Mouse (Mus musculus) embryonic facial prominence, embryonic 11.5 days (tissue): ENCODE measurements around the gene Hrk. TPM values are rescaled to one million over a fixed set of nuclear protein-coding genes. Genes with fewer than 3 reads are reported as not detected.

ENCODE experiments used
- ATAC-seq: fragments of 200-750 bp; cut with Nextera tagmentation; replicated peaks from 2 replicates; pipeline ENCODE4 v1.8.0; 2017; ENCODE audit warnings: low read depth; ENCODE audit not compliant: insufficient number of reproducible peaks, low FRiP score, low TSS enrichment
- DNase-seq: peaks from one replicate; pipeline ENCODE4 v3.0.0-alpha.2; 2015; ENCODE audit warnings: low spot score
- H3K27ac ChIP-seq: fragments of 300-500 bp; sonication (generic); replicated peaks from 2 replicates; pipeline ENCODE4 v1.5.1; 2014; ENCODE audit warnings: mild to moderate bottlenecking, low read depth, low read length, control low read depth
- H3K27me3 ChIP-seq: fragments of 300-500 bp; sonication (generic); 2 replicates; pipeline ENCODE4 v1.6.1; 2014; ENCODE audit warnings: mild to moderate bottlenecking, low read length, moderate library complexity, mixed read lengths; ENCODE audit not compliant: control insufficient read depth, insufficient read depth
- H3K36me3 ChIP-seq: fragments of 300-500 bp; sonication (generic); replicated peaks from 2 replicates; pipeline ENCODE4 v1.6.1; 2014; ENCODE audit warnings: low read depth, mild to moderate bottlenecking, low read length, moderate library complexity, mixed read lengths; ENCODE audit not compliant: control insufficient read depth, insufficient read depth
- H3K4me1 ChIP-seq: fragments of 300-500 bp; sonication (generic); 2 replicates; pipeline ENCODE4 v1.6.1; 2014; ENCODE audit warnings: low read length, mixed read lengths; ENCODE audit not compliant: control insufficient read depth, insufficient read depth
- H3K4me2 ChIP-seq: fragments of 300-500 bp; sonication (generic); 2 replicates; pipeline ENCODE4 v1.6.1; 2014; ENCODE audit warnings: low read depth, mild to moderate bottlenecking, control low read depth, low read length, moderate library complexity
- H3K4me3 ChIP-seq: fragments of 300-500 bp; sonication (generic); 2 replicates; pipeline ENCODE4 v1.5.1; 2014; ENCODE audit warnings: low read depth, low read length, control low read depth
- H3K9ac ChIP-seq: fragments of 300-500 bp; sonication (generic); replicated peaks from 2 replicates; pipeline ENCODE4 v1.6.1; 2014; ENCODE audit warnings: mild to moderate bottlenecking, control low read depth, low read length
- H3K9me3 ChIP-seq: fragments of 300-500 bp; sonication (generic); replicated peaks from 2 replicates; pipeline ENCODE4 v1.6.1; 2016; ENCODE audit warnings: mild to moderate bottlenecking, low read length, inconsistent platforms, mixed read lengths; ENCODE audit not compliant: control insufficient read depth
- WGBS: fragments of 180-500 bp; shearing (Covaris S2); extraction: QIAGEN DNeasy Blood & Tissue Kit; methylation state at CpG from one replicate; pipeline ENCODE4 v1.1.7; 2014; 5-methylcytosine and 5-hydroxymethylcytosine counted together
- polyA plus RNA-seq: library from polyadenylated mRNA; unstranded; fragments of >200 nt; fragmentation: Nextera tagmentation; extraction: Ambion mirVana; gene quantifications from 2 replicates; pipeline ENCODE4 v1.2.1, GENCODE M21; 2014

Gene Hrk
- polyA plus RNA-seq = 0.38 and 0.49 TPM in 2 replicates

DNA sequence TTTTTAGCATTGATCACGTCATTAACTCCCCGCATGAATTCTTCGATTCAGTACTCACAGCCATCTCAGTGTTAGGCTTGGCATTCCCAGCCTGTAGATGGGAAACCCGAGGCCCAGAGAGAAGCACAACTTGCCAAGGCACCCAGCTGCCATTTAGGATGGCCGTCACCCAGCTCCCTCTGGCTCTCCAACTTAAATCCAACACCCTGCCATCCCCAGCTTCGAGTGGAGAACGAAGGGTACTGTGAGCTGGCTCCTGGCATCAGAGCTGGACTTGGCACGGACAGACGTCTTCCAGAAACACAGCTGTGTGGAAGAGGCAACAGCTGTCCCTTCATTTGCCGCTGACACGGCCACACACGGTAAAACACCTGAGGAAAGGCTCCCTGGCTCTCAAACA, at the start of gene Hrk:
Gene Hrk (plus strand): TSS at position 68 of the 400 bp plus-strand sequence.
- peaks cover 17% of the 10 kb centered on the region for H3K27me3 ChIP-seq
- no peaks in the 10 kb centered on the region for H3K36me3 ChIP-seq
- WGBS = 72% methylated on average over 12 of the region's 12 CpGs
- peaks cover 3% of the 10 kb centered on the region; the same call in 1 of the 2 replicates for H3K4me1 ChIP-seq
- no peaks in the 10 kb centered on the region for H3K9me3 ChIP-seq
- H3K27ac ChIP-seq = no peak within 1 kb of the TSS
- H3K9ac ChIP-seq = no peak within 1 kb of the TSS
- ATAC-seq = no peak
- H3K4me3 ChIP-seq = no peak within 1 kb of the TSS
- no peak for DNase-seq
- H3K4me2 ChIP-seq = no peak within 1 kb of the TSS

DNA sequence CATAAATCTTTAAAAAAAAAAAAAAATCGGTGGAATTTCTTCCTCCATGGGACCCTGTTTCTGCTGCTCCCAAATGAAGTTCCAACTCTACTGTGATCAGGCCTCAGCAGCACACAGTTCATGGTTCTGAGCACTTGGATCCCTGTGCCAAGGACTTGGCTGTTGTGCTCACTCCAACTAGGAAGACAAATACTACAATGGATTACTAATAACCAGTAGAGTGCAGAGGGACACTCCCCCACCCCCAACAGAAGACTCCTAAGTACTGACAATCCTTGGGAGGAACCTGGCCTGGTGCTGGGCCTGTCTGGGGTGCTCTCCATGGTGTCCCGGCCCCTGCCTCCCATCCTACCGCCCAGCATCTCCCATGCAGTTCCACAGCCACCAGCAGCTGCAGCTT, 46.1 kb upstream of the Hrk start:
- no peak for ATAC-seq
- Histone ChIP-seq H3K9ac (no peak overlapping the region), H3K4me2 (no peak overlapping the region), H3K9me3 (no peaks in the 10 kb centered on the region), H3K27me3 (no peaks in the 10 kb centered on the region), H3K27ac (no peak overlapping the region), H3K36me3 (no peaks in the 10 kb centered on the region), H3K4me3 (no peak overlapping the region), H3K4me1 (no peaks in the 10 kb centered on the region)
- WGBS = 85% methylated on average over 3 of the region's 3 CpGs
- DNase-seq = no peak

DNA sequence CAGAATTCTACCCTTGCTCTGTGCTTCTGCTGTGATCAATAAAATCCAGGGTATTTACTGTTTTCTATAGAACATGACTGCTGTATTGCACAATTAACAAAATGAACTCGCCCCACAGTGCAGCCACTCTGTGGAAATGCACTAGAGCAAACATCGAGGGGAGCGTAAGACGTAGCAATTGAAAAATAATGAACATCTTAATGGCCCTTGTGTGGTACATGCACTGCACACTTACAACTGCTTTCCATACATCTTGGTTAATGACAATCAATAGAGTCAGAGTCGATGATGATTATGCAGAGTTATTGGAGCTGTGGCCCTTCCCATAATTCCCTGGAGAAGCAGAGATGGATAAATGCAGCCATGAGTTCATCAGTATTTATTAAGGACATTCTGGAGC, 45.5 kb upstream of the Hrk start:
- H3K27ac ChIP-seq = no peak overlapping the region

DNA sequence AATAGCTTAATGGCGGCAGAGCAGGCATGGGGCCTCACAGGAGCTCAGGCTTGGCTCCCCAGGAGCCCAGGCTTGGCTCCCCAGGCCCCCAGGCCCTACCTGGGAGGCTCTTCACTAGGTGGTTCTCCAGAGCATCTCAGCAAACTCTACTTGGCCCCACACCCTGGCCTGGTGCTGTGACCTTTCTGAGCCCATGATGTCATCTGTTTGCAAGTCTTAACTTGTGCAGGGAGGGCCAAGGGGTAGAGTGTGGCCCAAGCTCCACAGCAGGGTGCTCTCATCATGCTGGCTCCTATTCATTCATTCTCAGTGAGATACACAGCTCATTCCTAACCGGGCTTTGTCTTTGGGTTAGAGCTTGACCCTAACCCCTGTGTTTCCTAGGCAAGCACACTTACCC, 43.8 kb upstream of the Hrk start:
- no peaks in the 10 kb centered on the region for H3K36me3 ChIP-seq
- no peak overlapping the region for H3K4me3 ChIP-seq
- no peaks in the 10 kb centered on the region for H3K4me1 ChIP-seq
- no peak overlapping the region for H3K9ac ChIP-seq
- H3K4me2 ChIP-seq = no peak overlapping the region
- WGBS = 49% methylated on average over 2 of the region's 2 CpGs
- H3K27me3 ChIP-seq = no peaks in the 10 kb centered on the region
- DNase-seq (no peak), ATAC-seq (no peak)
- no peaks in the 10 kb centered on the region for H3K9me3 ChIP-seq
- no peak overlapping the region for H3K27ac ChIP-seq

More for the DNA sequence above, 45.5 kb upstream of the Hrk start:
- Histone ChIP-seq H3K9ac (no peak overlapping the region), H3K4me3 (no peak overlapping the region), H3K9me3 (no peaks in the 10 kb centered on the region), H3K4me1 (no peaks in the 10 kb centered on the region), H3K36me3 (no peaks in the 10 kb centered on the region), H3K27me3 (no peaks in the 10 kb centered on the region), H3K4me2 (no peak overlapping the region)
- WGBS = 94% methylated on average over 5 of the region's 5 CpGs
- no peak for ATAC-seq
- no peak for DNase-seq

DNA sequence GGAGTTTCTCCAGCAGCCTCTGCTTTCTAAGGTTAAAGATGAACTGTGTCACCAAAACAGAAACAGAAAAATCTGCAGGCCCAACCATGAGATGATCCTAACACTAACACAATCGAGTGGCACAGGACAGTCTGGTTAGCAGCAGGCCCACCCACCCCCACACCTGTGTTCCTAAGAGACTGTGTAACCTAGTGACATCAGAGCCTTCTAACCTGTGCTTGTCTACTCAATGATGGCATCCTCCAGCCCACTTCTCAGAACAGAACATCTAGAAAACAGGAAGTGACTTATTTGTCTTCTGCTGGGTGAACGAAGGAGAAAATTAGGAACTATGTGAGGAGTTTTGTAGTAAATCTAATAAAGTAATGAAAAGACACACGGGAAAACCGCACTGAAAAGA, 42.5 kb upstream of the Hrk start:
- H3K36me3 ChIP-seq = no peaks in the 10 kb centered on the region
- no peaks in the 10 kb centered on the region for H3K27me3 ChIP-seq
- DNase-seq = no peak
- no peak for ATAC-seq
- no peaks in the 10 kb centered on the region for H3K4me1 ChIP-seq
- H3K9me3 ChIP-seq = no peaks in the 10 kb centered on the region
- no peak overlapping the region for H3K27ac ChIP-seq
- no peak overlapping the region for H3K4me3 ChIP-seq
- WGBS = 84% methylated on average over 4 of the region's 4 CpGs
- H3K4me2 ChIP-seq = no peak overlapping the region
- H3K9ac ChIP-seq = no peak overlapping the region

DNA sequence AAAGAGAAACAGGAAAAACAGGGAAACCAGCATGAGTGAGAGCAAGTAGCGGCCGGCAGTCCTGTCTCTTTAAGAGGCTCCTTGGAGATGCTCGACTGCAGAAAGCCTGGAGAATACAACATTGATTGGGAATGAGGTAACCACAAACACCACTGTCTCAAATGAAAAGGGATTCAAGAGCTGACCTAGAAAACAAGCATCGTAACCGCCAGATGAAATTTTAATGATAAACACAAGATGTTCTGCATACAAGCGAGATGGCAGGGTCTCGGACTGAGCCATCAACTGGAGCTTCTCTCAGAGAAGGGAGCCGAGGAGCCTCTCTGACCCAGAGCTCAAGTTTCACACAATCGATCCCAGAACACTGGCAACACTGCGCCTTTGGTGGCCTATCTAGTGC, 41.4 kb upstream of the Hrk start:
- Histone ChIP-seq H3K4me2 (no peak overlapping the region), H3K27me3 (no peaks in the 10 kb centered on the region), H3K36me3 (no peaks in the 10 kb centered on the region), H3K9ac (no peak overlapping the region), H3K27ac (no peak overlapping the region; the same call in 1 of the 2 replicates), H3K4me1 (no peaks in the 10 kb centered on the region), H3K9me3 (no peaks in the 10 kb centered on the region), H3K4me3 (no peak overlapping the region)
- peak; percentile 46; the same call in 1 of the 2 replicates for ATAC-seq
- WGBS = 40% methylated on average over 10 of the region's 10 CpGs
- peak; percentile 43 for DNase-seq

DNA sequence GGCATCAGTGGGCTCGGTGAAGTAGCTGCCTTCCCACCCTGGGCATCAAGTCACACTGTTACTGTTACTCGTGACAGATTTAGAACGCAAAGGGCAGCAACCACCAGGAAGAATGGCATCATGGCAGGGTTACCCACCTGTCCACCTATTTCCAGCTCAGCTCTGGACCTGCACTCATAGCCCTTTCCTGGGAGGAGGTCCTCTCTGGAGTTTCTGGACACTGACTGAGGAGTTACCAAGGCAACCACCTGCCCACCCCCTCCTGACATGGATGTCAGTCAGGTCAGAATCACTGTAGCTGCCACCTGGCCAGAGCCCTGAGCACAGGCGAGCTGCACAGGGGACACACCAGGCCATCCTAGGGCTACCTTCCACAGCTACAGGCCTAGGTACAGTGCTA, 37.8 kb upstream of the Hrk start:
- Histone ChIP-seq H3K4me2 (no peak overlapping the region), H3K27me3 (no peaks in the 10 kb centered on the region), H3K36me3 (no peaks in the 10 kb centered on the region; the same call in 1 of the 2 replicates), H3K4me3 (no peak overlapping the region), H3K9me3 (no peaks in the 10 kb centered on the region), H3K4me1 (no peaks in the 10 kb centered on the region), H3K9ac (no peak overlapping the region), H3K27ac (no peak overlapping the region)
- DNase-seq (no peak), ATAC-seq (no peak)
- 84% methylated on average over 4 of the region's 4 CpGs for WGBS

DNA sequence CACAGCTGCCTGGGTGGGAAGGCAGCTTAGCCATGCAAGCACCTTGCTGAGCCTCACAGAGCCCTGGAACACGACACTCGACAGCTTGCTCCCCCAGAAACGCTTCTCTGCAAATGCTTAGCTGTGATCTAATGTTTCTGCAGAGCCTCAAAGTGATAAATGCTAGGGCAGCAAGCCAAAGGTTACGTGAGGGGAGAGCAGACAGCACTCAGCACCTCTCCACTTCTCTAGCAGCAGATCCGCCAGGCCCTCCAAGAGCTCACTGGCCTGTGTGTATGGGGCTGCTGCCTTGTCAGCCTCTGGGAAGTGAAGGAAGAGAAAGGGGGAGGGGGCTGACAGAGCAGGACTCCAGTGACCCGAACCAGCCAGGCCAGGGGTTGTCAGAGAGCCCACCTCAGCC, 36.2 kb upstream of the Hrk start:
- Histone ChIP-seq H3K9me3 (no peaks in the 10 kb centered on the region), H3K27me3 (no peaks in the 10 kb centered on the region), H3K4me2 (no peak overlapping the region), H3K36me3 (no peaks in the 10 kb centered on the region; the same call in 1 of the 2 replicates), H3K4me1 (no peaks in the 10 kb centered on the region), H3K9ac (no peak overlapping the region), H3K27ac (no peak overlapping the region), H3K4me3 (no peak overlapping the region)
- DNase-seq (no peak), ATAC-seq (no peak)
- 82% methylated on average over 6 of the region's 6 CpGs for WGBS
